Mouse (Mus musculus): Measurements from ENCODE around the gene Kcnk10.

GRCm38 (mm10) chr12:98545251-98545560 is 32.9 kb downstream of the Kcnk10 start:
- TF ChIP-seq EP300 (optimal IDR thresholded peaks at IDR 0.05): no peak
- no peak for TF ChIP-seq CTCF (IDR thresholded peaks at IDR 0.05; ENCODE audit: low read depth)

Data from stomach, postnatal 0 days (tissue).